Mouse (Mus musculus): Measurements from ENCODE around the gene Sgip1. TPM values are rescaled to one million over a fixed set of nuclear protein-coding genes. Genes with fewer than 3 reads are reported as not detected.

The Sgip1 gene
- polyA plus RNA-seq, 1 experiment from 2014 or later = 68.3 TPM

DNA sequence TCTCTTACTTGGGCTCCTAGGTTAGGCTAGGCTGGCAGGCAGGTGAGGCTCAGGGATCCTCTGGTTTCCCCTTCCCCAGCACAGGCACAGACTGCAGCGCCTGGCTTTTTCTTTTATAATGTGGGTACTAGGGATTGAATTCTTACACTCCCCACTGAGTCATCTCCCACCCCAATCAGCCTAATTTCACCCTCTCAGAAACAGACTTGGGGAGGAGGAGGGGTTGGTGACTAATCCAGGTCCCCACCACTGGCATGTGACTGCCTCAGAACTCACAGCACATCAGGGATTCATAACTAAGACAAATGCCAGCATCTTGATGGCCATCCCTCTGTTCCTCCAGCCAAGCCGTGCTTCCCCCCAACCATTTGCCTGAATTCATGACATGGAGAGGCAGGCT lies 85.1 kb downstream of the Sgip1 start:
- ATAC-seq (ENCODE audit: low FRiP score) (no peak), DNase-seq (ENCODE audit: low spot score) (no peak)
- H3K4me2 ChIP-seq (replicated peaks) = no peak overlapping the region
- no peak overlapping the region for H3K9ac ChIP-seq
- no peak overlapping the region for H3K4me3 ChIP-seq (replicated peaks; ENCODE audit: low read length)
- H3K36me3 ChIP-seq (replicated peaks; ENCODE audit: control insufficient read depth, insufficient read depth) = no peaks in the 10 kb centered on the region
- no peak overlapping the region for H3K27ac ChIP-seq
- no peaks in the 10 kb centered on the region for H3K27me3 ChIP-seq (ENCODE audit: control insufficient read depth, insufficient read depth, low read length)
- WGBS = 94% methylated on average over 2 of the region's 2 CpGs
- no peaks in the 10 kb centered on the region for H3K4me1 ChIP-seq (replicated peaks; ENCODE audit: control insufficient read depth, insufficient read depth, low read length)
- no peaks in the 10 kb centered on the region for H3K9me3 ChIP-seq (ENCODE audit: control insufficient read depth, low read length)

DNA sequence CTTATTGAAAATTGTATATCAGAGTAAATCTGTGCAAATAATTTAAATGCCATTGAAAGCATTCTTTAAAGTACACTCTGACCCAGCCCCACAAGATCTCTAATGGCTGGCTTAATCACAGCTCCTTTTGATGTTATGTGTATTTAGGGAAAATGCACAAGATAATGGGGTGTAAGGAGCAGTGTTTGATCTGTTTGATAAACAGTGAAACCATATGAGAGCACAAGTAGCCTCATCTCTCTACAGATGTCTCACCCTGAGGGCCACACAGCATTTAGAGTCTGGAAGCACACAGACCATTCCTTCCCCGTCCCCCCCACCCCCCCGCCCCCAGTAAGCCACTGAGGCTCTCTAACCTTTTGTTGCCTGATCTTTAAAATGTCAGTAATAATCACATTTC lies 87.4 kb downstream of the Sgip1 start:
- H3K27ac ChIP-seq = no peak overlapping the region
- no peak for ATAC-seq (ENCODE audit: low FRiP score)
- H3K27me3 ChIP-seq (ENCODE audit: control insufficient read depth, insufficient read depth, low read length) = no peaks in the 10 kb centered on the region
- no peak overlapping the region for H3K4me3 ChIP-seq (replicated peaks; ENCODE audit: low read length)
- 0 out of 2 replicates have a peak, but pooled peaks cover 7% of the 10 kb centered on the region for H3K4me1 ChIP-seq (replicated peaks; ENCODE audit: control insufficient read depth, insufficient read depth, low read length)
- 81% methylated on average over 2 of the region's 2 CpGs for WGBS
- no peak overlapping the region for H3K9ac ChIP-seq
- H3K4me2 ChIP-seq (replicated peaks) = no peak overlapping the region
- H3K9me3 ChIP-seq (ENCODE audit: control insufficient read depth, low read length) = no peaks in the 10 kb centered on the region
- no peak for DNase-seq (ENCODE audit: low spot score)
- H3K36me3 ChIP-seq (replicated peaks; ENCODE audit: control insufficient read depth, insufficient read depth) = no peaks in the 10 kb centered on the region

DNA sequence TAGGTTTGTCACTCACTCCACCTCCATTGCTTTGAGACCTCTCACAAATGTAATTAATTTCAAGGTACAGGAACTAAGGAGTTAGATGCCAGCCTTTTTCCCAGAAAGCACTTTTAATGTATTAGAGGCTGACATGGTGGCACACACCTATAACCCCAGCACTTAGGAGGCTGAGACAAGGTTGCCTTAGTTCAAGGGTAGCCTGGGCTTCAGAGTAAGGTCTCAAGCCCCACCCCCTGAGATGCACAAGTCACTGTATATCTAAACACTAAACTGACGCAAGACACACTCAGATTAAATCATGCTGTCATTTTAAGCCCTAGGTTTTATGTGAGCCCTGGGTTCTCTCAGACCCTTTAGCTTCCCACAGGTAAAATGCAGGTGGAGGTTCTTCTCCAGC lies 92.1 kb downstream of the Sgip1 start:
- no peaks in the 10 kb centered on the region for H3K9me3 ChIP-seq (ENCODE audit: control insufficient read depth, low read length)
- DNase-seq (ENCODE audit: low spot score) = no peak
- no peak overlapping the region for H3K9ac ChIP-seq

DNA sequence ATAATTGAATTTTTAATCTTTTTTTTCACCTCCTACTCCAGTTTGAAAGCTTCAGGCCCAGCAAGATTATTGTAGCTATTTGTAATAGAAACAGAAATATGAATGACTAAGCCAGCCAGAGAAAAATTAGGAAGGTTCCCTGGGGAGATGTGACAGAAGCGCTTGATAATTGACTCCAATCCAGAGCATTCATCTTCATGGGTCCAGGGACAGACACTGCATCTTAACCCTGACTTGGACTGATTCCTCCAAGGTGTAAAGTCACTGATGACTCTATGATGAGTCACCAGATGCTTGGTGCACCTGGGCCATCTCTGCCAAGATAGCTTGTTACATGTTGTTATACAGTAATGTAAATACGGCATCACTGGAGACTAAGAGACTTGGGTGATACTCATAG lies 92.6 kb downstream of the Sgip1 start:
- no peak for DNase-seq (ENCODE audit: low spot score)
- 76% methylated on average over 2 of the region's 2 CpGs for WGBS
- H3K9ac ChIP-seq = no peak overlapping the region
- H3K27ac ChIP-seq = no peak overlapping the region
- no peaks in the 10 kb centered on the region for H3K27me3 ChIP-seq (ENCODE audit: control insufficient read depth, insufficient read depth, low read length)
- no peak overlapping the region for H3K4me2 ChIP-seq (replicated peaks)
- no peaks in the 10 kb centered on the region for H3K36me3 ChIP-seq (replicated peaks; ENCODE audit: control insufficient read depth, insufficient read depth)
- H3K4me1 ChIP-seq (replicated peaks; ENCODE audit: control insufficient read depth, insufficient read depth, low read length) = 0 out of 2 replicates have a peak, but pooled peaks cover 8% of the 10 kb centered on the region
- no peak for ATAC-seq (ENCODE audit: low FRiP score)
- H3K4me3 ChIP-seq (replicated peaks; ENCODE audit: low read length) = no peak overlapping the region
- no peaks in the 10 kb centered on the region for H3K9me3 ChIP-seq (ENCODE audit: control insufficient read depth, low read length)

More for the DNA sequence above, 92.1 kb downstream of the Sgip1 start:
- no peaks in the 10 kb centered on the region for H3K27me3 ChIP-seq (ENCODE audit: control insufficient read depth, insufficient read depth, low read length)
- WGBS = 73% methylated on average over 1 of the region's 1 CpGs
- H3K27ac ChIP-seq = no peak overlapping the region
- no peaks in the 10 kb centered on the region for H3K36me3 ChIP-seq (replicated peaks; ENCODE audit: control insufficient read depth, insufficient read depth)
- no peak overlapping the region for H3K4me3 ChIP-seq (replicated peaks; ENCODE audit: low read length)
- no peak for ATAC-seq (ENCODE audit: low FRiP score)
- 0 out of 2 replicates have a peak, but pooled peaks cover 8% of the 10 kb centered on the region for H3K4me1 ChIP-seq (replicated peaks; ENCODE audit: control insufficient read depth, insufficient read depth, low read length)
- no peak overlapping the region for H3K4me2 ChIP-seq (replicated peaks)

DNA sequence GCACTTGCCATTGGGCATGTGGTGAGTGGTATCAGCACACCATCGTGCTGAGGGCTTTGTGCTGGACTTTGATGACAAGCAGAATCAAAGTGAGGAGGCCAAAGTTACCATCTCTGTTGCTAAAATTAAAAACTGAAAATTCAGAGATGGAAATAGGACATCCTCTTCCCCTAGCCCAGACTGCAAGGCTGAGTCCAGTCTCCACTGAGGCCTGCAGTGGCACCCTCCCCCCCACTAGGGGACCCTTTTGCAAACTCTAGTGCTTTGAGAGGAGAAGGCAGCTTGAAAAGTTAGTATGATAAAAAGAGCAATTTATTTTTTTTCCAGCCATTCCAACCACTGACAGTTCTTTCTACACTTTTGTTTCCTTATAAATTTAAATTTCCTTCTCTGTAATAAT lies 93.6 kb downstream of the Sgip1 start:
- H3K27ac ChIP-seq = no peak overlapping the region
- 0 out of 2 replicates have a peak, but pooled peaks cover 8% of the 10 kb centered on the region for H3K4me1 ChIP-seq (replicated peaks; ENCODE audit: control insufficient read depth, insufficient read depth, low read length)
- no peak overlapping the region for H3K9ac ChIP-seq
- H3K9me3 ChIP-seq (ENCODE audit: control insufficient read depth, low read length) = no peaks in the 10 kb centered on the region
- no peak overlapping the region for H3K4me2 ChIP-seq (replicated peaks)
- no peaks in the 10 kb centered on the region for H3K27me3 ChIP-seq (ENCODE audit: control insufficient read depth, insufficient read depth, low read length)
- no peak overlapping the region for H3K4me3 ChIP-seq (replicated peaks; ENCODE audit: low read length)
- no peaks in the 10 kb centered on the region for H3K36me3 ChIP-seq (replicated peaks; ENCODE audit: control insufficient read depth, insufficient read depth)
- DNase-seq (ENCODE audit: low spot score) (no peak), ATAC-seq (ENCODE audit: low FRiP score) (no peak)
- WGBS = 74% methylated on average over 1 of the region's 1 CpGs

DNA sequence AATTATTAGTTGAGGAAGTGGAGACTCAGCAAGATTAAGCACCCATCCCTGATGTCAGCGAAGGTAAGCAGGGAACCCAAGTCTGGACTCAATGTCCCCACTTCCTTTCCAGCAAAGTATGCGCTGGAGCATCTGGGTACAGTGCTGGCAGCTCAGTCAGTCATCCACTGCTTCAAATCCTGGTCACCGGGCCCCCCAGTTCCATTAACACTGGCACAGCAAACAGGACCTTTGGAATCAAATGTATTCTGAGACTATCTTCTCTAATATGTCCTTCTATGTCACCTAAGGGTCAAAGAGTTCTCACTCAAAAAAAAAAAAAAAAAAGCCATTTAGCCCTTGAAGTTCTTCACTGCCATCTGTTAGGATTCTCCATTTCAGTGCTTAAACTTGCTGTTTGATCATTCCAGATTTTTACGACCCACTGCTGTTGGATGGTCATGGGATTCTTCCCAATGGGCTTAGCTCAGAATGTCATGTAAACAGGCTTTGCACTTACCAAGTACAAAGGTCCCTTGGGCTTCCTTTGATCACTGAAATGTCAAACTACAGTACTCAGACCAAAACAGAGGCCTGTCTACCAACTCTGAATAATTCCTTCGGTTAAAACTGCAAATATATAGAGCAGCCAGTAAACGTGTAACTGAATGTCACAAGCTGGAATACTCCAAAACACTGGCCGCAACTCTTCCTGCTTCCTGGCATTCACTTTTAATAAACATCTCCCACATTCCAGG lies 99.1 kb downstream of the Sgip1 start:
- Histone ChIP-seq H3K4me1 (replicated peaks; ENCODE audit: control insufficient read depth, insufficient read depth, low read length) (no peaks in the 10 kb centered on the region), H3K27ac (no peak overlapping the region), H3K4me2 (replicated peaks) (no peak overlapping the region), H3K9me3 (ENCODE audit: control insufficient read depth, low read length) (no peaks in the 10 kb centered on the region), H3K27me3 (ENCODE audit: control insufficient read depth, insufficient read depth, low read length) (no peaks in the 10 kb centered on the region), H3K36me3 (replicated peaks; ENCODE audit: control insufficient read depth, insufficient read depth) (no peaks in the 10 kb centered on the region), H3K4me3 (replicated peaks; ENCODE audit: low read length) (no peak overlapping the region), H3K9ac (no peak overlapping the region)
- 80% methylated on average over 7 of the region's 7 CpGs for WGBS
- ATAC-seq (ENCODE audit: low FRiP score) (no peak), DNase-seq (ENCODE audit: low spot score) (no peak)

DNA sequence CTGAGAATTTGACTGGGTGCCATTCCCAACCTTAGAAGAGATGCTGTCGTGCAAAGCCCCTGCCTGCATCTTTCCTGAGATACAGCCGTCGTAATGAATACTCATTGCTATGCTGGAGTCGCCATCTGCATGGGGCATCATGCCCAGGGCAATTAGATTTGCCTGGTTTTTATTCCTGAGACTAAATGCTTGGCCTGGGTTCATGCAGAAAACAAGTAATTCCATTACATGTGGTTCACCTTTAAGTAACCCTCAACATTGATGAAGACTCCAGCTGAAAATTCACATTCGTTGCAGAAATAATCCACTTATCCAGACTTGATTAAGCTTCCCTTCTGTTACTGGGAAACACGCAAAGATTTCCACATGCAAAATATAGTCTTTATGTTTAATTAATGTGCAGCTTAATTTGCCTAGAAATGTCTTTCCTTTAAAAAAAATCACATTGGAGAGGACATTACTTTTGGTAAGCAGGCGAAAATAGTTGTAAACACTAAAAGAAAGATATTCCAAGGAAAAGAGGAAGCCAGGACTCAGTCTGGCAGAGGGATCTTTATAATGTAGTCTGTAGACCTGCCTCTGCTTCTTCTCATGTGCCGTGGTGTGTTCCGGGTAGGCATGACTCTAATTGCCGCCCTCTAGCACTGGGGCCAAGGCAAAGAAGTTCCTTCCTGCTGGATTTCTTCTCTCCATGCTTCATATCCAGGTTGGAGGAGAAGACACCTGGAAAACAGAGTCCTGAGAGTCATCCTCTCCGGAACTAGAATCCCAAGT lies 100.0 kb downstream of the Sgip1 start:
- DNase-seq (ENCODE audit: low spot score) = peak; percentile 39

DNA sequence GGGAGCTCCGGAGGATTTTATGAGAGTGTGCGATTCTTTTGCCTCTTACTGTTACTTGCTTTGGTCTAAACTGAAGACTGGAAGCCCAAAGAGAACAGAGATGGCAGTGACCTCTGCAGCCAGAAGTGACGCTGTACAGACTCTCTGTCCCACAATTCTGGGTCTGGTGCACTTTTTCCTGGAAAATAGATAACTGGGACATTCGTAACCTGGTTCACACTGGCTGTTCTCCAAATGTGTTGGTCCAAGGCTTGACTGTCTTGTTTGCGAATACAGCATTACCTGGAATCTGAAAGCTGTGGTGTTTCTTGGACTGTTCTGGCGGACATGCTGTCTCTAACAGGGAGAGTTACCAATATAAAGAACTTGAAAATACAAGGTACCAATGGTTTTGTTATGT lies 109.4 kb downstream of the Sgip1 start:
- H3K4me2 ChIP-seq (replicated peaks) = no peak overlapping the region
- no peak for ATAC-seq (ENCODE audit: low FRiP score)
- no peaks in the 10 kb centered on the region for H3K36me3 ChIP-seq (replicated peaks; ENCODE audit: control insufficient read depth, insufficient read depth)
- 96% methylated on average over 6 of the region's 6 CpGs for WGBS
- H3K27ac ChIP-seq = no peak overlapping the region
- no peak overlapping the region for H3K4me3 ChIP-seq (replicated peaks; ENCODE audit: low read length)
- no peaks in the 10 kb centered on the region for H3K9me3 ChIP-seq (ENCODE audit: control insufficient read depth, low read length)
- peaks cover 9% of the 10 kb centered on the region for H3K4me1 ChIP-seq (replicated peaks; ENCODE audit: control insufficient read depth, insufficient read depth, low read length)
- H3K9ac ChIP-seq = no peak overlapping the region
- H3K27me3 ChIP-seq (ENCODE audit: control insufficient read depth, insufficient read depth, low read length) = no peaks in the 10 kb centered on the region
- DNase-seq (ENCODE audit: low spot score) = no peak

More for the DNA sequence above, 100.0 kb downstream of the Sgip1 start:
- WGBS = 66% methylated on average over 11 of the region's 11 CpGs
- Histone ChIP-seq H3K36me3 (replicated peaks; ENCODE audit: control insufficient read depth, insufficient read depth) (no peaks in the 10 kb centered on the region), H3K27ac (peak overlapping the region; percentile 27; the same call in 1 of the 2 replicates), H3K4me3 (replicated peaks; ENCODE audit: low read length) (no peak overlapping the region), H3K4me2 (replicated peaks) (no peak overlapping the region), H3K9me3 (ENCODE audit: control insufficient read depth, low read length) (no peaks in the 10 kb centered on the region), H3K9ac (no peak overlapping the region), H3K4me1 (replicated peaks; ENCODE audit: control insufficient read depth, insufficient read depth, low read length) (no peaks in the 10 kb centered on the region), H3K27me3 (ENCODE audit: control insufficient read depth, insufficient read depth, low read length) (no peaks in the 10 kb centered on the region)
- no peak for ATAC-seq (ENCODE audit: low FRiP score)

DNA sequence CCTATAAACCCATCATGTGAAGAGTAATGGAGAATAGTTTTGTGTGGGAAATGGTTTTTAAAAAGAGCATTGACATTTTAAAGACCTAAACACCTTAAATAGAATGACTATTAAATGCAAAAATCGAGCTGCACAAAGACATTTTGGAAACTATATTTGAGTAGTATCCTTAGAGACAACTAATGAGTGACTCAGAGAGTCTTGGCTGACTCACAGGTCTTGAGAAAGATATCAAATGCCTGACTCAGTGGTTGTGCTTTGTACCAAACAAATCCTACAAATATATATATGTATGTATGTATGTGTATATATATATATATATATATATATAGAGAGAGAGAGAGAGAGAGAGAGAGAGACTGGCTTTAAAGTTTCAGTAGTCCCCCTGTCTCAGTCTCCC lies 110.1 kb downstream of the Sgip1 start:
- 76% methylated on average over 1 of the region's 1 CpGs for WGBS
- Histone ChIP-seq H3K4me3 (replicated peaks; ENCODE audit: low read length) (no peak overlapping the region), H3K27me3 (ENCODE audit: control insufficient read depth, insufficient read depth, low read length) (no peaks in the 10 kb centered on the region), H3K9ac (no peak overlapping the region), H3K27ac (no peak overlapping the region), H3K4me2 (replicated peaks) (no peak overlapping the region), H3K36me3 (replicated peaks; ENCODE audit: control insufficient read depth, insufficient read depth) (no peaks in the 10 kb centered on the region), H3K9me3 (ENCODE audit: control insufficient read depth, low read length) (no peaks in the 10 kb centered on the region), H3K4me1 (replicated peaks; ENCODE audit: control insufficient read depth, insufficient read depth, low read length) (peaks cover 13% of the 10 kb centered on the region)
- DNase-seq (ENCODE audit: low spot score) (no peak), ATAC-seq (ENCODE audit: low FRiP score) (no peak)

All from hindbrain, embryonic 14.5 days (tissue).